Mouse (Mus musculus): ENCODE measurements around the gene Sh3pxd2a.

DNA sequence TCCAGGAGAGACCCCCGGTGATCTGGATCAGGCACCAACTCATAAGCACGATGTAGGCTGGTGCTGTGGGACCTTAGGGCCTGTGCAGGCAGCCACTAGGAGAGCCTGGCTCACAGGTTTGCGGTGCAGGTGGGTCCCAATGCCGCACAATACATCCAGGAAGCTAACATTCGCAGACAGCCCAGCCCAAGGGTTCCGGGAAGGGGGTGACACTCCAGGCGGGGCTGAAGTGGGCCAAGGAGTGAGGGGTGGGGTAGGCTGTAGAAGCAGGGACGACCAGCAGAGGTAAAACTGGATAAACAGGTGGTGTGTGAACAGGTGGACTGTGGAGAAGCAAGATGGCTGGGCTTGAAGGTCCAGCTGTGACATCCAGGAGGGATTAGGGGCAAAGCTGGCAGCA, 115.2 kb downstream of the Sh3pxd2a start:
- TF ChIP-seq CTCF (conservative IDR thresholded peaks at IDR 0.05; ENCODE audit: insufficient read depth, insufficient read length, low read depth, low read length), result no peak
- TF ChIP-seq POLR2A (IDR thresholded peaks at IDR 0.05; ENCODE audit: low read depth, low read length), result no peak
